Mouse (Mus musculus) ES-E14 (cell line): Measurements from ENCODE around the gene Ppm1h.

Experiments used
- HCFC1 ChIP-seq: IDR thresholded peaks from 2 replicates; pipeline ENCODE4 v1.6.1; 2012; ENCODE audit warnings: low read length, inconsistent platforms, borderline replicate concordance; ENCODE audit not compliant: insufficient read depth
- MAFK ChIP-seq: IDR thresholded peaks from 2 replicates; pipeline ENCODE4 v1.6.1; 2014; ENCODE audit warnings: mild to moderate bottlenecking, low read depth, low read length, inconsistent platforms; ENCODE audit not compliant: insufficient read depth
- ZC3H11A ChIP-seq: IDR thresholded peaks from 2 replicates; pipeline ENCODE4 v1.6.1; 2012; ENCODE audit warnings: low read depth, mild to moderate bottlenecking, inconsistent platforms, low read length, borderline replicate concordance

DNA sequence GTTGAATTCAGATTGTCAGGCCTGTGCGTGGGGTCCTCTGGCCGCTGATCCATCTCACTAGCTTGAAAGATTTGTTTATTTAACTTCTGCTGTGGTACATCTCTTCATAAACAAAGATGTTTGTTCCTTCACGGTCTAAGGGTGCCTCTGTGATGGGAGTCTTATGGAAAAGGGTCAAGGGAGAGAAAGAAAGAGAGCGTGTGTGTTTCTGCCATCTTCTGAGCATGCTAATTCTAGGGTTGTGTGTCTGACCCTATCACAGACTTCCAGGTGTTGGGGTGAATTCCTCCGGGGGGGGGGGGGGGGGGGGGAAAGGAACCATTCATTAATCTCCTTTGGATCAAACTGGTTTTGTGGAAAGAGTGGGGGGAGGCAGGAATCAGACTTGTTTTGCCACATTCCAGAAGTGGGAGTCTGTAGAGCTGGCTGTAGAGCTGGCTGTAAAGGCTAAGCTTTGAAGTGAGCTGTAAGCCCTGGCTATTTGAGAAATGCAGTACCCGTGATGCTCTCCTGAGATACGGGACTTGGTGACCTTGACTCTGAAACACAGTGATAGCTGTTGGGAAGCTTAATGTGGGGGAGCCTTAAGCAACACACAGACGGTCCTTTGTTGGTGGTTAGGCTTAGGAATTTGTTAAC, 191.4 kb downstream of the Ppm1h start:
- TF ChIP-seq MAFK (no peak), HCFC1 (no peak), ZC3H11A (no peak)
